Mouse (Mus musculus) forebrain, embryonic 10.5 days (tissue): ENCODE measurements at regions not wholly inside any gene's neighbourhood (a gene's known extent, or its start where the extent isn't known, plus 50 kb on each side); places are given as distances from the start of the nearest gene placed in this dataset.

ENCODE experiments used
- DNase-seq: peaks from one replicate; pipeline ENCODE4 v3.0.0-alpha.2; 2017; ENCODE audit warnings: low spot score; ENCODE audit errors: extremely low spot score
- H3K27ac ChIP-seq: fragments of 300-500 bp; sonication (generic); 2 replicates; pipeline ENCODE4 v1.5.1; 2016; ENCODE audit warnings: mild to moderate bottlenecking
- H3K27me3 ChIP-seq: fragments of 300-500 bp; sonication (generic); 2 replicates; pipeline ENCODE4 v1.6.1; 2016; ENCODE audit warnings: mild to moderate bottlenecking; ENCODE audit not compliant: poor library complexity, severe bottlenecking
- H3K36me3 ChIP-seq: fragments of 300-500 bp; sonication (generic); replicated peaks from 2 replicates; pipeline ENCODE4 v1.6.1; 2016; ENCODE audit warnings: mild to moderate bottlenecking, moderate library complexity
- H3K4me1 ChIP-seq: fragments of 300-500 bp; sonication (generic); 2 replicates; pipeline ENCODE4 v1.6.1; 2016
- H3K4me3 ChIP-seq: fragments of 300-500 bp; sonication (generic); 2 replicates; pipeline ENCODE4 v1.5.1; 2016; ENCODE audit warnings: mild to moderate bottlenecking, moderate library complexity
- H3K9me3 ChIP-seq: fragments of 300-500 bp; sonication (generic); 2 replicates; pipeline ENCODE4 v1.6.1; 2016; ENCODE audit warnings: mild to moderate bottlenecking, moderate library complexity
- WGBS: fragments of 180-500 bp; shearing (Covaris S2); methylation state at CpG from one replicate; pipeline ENCODE4 v1.1.7; 2016; 5-methylcytosine and 5-hydroxymethylcytosine counted together

DNA sequence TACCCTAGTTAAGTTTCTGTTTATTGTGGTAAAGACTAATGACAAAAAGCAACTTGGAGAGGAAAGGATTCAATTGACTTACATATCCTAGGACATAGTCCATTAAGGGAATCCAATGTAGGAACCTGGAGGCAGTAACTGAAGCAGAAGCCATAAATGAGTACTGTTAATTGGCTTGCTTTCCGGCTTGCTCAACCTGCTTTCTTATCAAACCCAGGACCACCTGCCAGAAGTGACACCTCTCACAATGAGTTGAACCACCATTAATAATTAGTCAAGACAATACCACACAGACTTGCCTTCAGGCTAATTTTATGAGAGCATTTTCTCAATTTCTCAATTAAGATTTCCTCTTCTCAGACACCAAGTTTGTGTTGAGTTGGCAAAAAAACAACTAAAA, 148.8 kb downstream of the Ccser2 start:
- H3K9me3 ChIP-seq: no peaks in the 10 kb centered on the region
- DNase-seq: no peak
- peaks cover 7% of the 10 kb centered on the region; the same call in 1 of the 2 replicates for H3K4me1 ChIP-seq
- H3K27ac ChIP-seq: no peak overlapping the region
- no peaks in the 10 kb centered on the region for H3K27me3 ChIP-seq
- WGBS: 74% methylated on average over 1 of the region's 1 CpGs
- H3K4me3 ChIP-seq: no peak overlapping the region
- H3K36me3 ChIP-seq: no peaks in the 10 kb centered on the region

DNA sequence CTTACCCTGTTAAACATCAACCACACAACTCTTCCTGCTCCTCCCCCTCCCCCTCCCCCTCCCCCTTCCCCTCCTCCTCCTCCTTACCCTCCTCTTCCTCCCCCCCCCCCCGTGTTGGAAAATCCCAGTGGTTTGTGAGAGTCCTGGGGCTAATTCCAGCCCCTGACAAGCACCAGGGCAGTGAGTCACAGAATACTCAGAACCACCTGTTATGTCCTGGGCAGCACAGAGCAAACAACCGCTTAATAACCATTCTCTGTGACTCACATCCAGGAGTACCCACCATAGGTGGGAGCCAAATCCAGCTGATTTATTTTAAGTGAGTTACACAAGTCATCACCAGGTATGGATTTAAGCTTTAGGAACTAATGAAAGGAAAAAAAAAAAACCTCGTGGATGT, 166.2 kb downstream of the Ccser2 start:
- Histone ChIP-seq H3K27ac (no peak overlapping the region), H3K4me1 (no peaks in the 10 kb centered on the region), H3K36me3 (no peaks in the 10 kb centered on the region), H3K9me3 (no peaks in the 10 kb centered on the region), H3K27me3 (no peaks in the 10 kb centered on the region), H3K4me3 (no peak overlapping the region)
- 90% methylated on average over 2 of the region's 3 CpGs for WGBS
- no peak for DNase-seq

DNA sequence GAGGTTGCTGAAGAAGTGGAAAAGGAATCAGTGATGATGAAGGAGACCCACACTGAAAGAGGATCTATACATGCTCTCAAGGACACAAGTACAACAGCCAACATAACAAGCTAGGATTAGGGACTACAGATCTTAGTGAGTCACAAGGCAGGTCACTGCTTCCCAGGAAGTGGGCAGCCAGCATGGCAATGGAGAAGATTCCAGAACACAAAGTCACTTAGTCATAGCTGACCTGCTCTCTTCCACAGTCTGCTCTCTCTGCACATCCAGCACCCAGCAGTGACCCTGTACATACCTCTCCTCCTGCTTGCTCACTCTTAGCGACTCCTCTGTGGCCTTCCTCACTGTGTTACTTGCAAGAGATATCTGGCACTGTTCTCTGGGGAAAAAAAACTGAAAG, 168.8 kb downstream of the Ccser2 start:
- H3K27ac ChIP-seq: no peak overlapping the region
- WGBS: 82% methylated on average over 1 of the region's 1 CpGs
- H3K4me1 ChIP-seq: no peaks in the 10 kb centered on the region
- no peaks in the 10 kb centered on the region for H3K9me3 ChIP-seq
- no peaks in the 10 kb centered on the region for H3K36me3 ChIP-seq
- no peak for DNase-seq
- no peak overlapping the region for H3K4me3 ChIP-seq
- no peaks in the 10 kb centered on the region for H3K27me3 ChIP-seq

DNA sequence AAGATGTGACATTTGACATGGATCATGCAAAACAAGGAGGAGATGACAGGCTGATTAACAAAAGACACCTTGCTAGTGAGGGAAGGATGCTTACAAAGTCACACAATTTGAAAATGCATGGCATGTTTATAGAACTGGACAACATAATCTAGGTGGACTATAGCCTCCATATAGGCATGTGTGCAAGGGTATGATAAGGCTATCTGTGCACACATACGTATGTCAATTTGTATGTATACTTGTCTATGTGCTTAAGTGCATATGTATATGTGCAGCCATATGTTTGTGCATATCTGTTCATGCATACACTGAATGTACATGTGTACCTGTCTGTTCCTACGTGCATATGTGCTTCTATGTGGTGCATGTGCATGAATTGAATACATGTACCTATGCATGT, 186.7 kb downstream of the Ccser2 start:
- DNase-seq: no peak
- no peak overlapping the region for H3K27ac ChIP-seq
- 78% methylated on average over 2 of the region's 2 CpGs for WGBS

DNA sequence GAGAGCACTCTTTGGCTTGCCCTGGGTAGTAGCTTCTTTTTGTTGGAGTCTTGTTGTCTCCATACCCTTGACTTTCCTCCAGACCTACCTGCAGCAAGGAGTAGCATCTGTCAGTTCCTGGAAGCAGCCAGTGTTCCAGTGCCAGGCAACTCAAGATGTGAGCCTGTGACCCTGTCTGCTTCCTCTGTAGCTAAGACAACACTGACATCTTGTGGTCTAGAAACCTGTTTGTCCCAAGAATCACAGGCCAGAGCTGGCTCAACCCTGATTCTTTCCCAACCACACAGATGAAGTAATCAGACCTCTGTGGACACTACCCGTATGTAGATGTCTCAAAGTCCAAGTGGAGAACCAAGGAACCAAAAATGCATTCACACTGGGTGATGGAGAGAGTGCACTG, 189.6 kb downstream of the Ccser2 start:
- no peaks in the 10 kb centered on the region for H3K27me3 ChIP-seq
- no peaks in the 10 kb centered on the region for H3K36me3 ChIP-seq
- H3K27ac ChIP-seq: no peak overlapping the region
- H3K4me1 ChIP-seq: no peaks in the 10 kb centered on the region
- no peak overlapping the region for H3K4me3 ChIP-seq
- WGBS: 82% methylated on average over 1 of the region's 1 CpGs
- DNase-seq: no peak
- no peaks in the 10 kb centered on the region for H3K9me3 ChIP-seq

More for the DNA sequence above, 186.7 kb downstream of the Ccser2 start:
- no peaks in the 10 kb centered on the region for H3K36me3 ChIP-seq
- no peaks in the 10 kb centered on the region for H3K27me3 ChIP-seq
- no peaks in the 10 kb centered on the region for H3K9me3 ChIP-seq
- H3K4me3 ChIP-seq: no peak overlapping the region
- H3K4me1 ChIP-seq: no peaks in the 10 kb centered on the region

DNA sequence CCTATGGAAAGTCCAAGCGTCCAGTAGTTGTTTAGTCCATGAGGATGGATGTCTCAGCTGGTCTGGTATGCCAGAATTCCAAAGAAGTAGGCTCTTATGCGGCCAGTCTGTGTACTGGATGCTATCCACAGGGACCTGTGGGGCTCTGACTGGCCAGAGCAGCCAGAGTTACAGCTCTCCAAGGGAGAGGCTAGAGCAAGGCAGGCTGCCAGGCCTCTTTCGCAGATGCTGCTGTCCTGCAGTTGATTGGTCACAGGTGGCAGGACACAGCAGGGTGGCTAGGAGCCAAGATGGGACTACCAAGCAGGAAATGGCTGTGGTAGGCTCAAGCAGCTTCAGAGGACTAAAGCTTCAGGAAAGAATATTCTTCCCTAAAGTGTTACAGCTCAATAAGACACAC, 194.2 kb downstream of the Ccser2 start:
- Histone ChIP-seq H3K4me1 (no peaks in the 10 kb centered on the region), H3K36me3 (no peaks in the 10 kb centered on the region), H3K27me3 (no peaks in the 10 kb centered on the region), H3K27ac (no peak overlapping the region), H3K4me3 (no peak overlapping the region), H3K9me3 (no peaks in the 10 kb centered on the region)
- 82% methylated on average over 3 of the region's 3 CpGs for WGBS
- DNase-seq: no peak

DNA sequence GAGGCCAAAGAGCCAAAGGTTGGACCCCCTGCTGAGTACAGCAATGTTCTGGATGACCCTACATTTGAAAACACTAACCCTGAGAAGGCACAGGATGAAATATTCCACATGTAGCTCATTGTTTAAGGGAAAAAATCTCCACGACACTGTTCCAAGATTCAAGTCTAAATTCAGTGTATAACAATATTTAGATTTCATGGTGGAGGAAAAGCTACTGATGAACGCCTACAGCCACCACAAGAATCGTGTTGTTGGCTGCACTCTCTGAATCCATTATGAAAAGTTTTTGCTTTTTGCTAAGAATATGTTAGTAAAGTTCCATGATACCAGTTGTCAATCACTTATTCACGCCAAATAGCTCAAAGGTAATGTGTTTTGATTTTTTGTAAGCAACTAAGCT, 204.2 kb downstream of the Ccser2 start:
- Histone ChIP-seq H3K4me1 (no peaks in the 10 kb centered on the region), H3K9me3 (no peaks in the 10 kb centered on the region), H3K36me3 (no peaks in the 10 kb centered on the region), H3K27ac (no peak overlapping the region), H3K27me3 (no peaks in the 10 kb centered on the region), H3K4me3 (no peak overlapping the region)
- 92% methylated on average over 4 of the region's 4 CpGs for WGBS
- DNase-seq: no peak

DNA sequence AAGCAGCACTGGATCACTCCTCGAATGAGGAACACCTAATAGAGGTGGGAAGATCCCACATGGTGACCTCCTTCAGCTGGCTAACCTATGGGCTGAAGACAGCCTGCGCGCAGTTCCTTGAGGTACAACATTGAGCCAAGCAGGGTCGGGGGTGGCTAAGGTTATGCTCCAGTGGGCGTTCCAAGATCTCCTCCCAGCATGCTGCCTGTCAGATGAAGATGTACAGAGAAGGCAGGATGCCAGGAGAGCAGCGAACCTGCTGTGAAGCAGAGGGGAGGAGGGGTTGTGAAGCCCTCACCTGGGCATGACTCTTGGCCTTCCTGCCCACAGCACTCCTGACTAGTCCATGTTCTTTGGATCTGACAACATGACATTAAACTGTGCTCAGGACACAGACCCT, 212.5 kb downstream of the Ccser2 start:
- no peak overlapping the region for H3K4me3 ChIP-seq
- DNase-seq: no peak
- no peaks in the 10 kb centered on the region for H3K9me3 ChIP-seq
- 84% methylated on average over 6 of the region's 6 CpGs for WGBS
- no peaks in the 10 kb centered on the region for H3K27me3 ChIP-seq
- no peaks in the 10 kb centered on the region for H3K4me1 ChIP-seq
- no peaks in the 10 kb centered on the region for H3K36me3 ChIP-seq
- H3K27ac ChIP-seq: no peak overlapping the region

DNA sequence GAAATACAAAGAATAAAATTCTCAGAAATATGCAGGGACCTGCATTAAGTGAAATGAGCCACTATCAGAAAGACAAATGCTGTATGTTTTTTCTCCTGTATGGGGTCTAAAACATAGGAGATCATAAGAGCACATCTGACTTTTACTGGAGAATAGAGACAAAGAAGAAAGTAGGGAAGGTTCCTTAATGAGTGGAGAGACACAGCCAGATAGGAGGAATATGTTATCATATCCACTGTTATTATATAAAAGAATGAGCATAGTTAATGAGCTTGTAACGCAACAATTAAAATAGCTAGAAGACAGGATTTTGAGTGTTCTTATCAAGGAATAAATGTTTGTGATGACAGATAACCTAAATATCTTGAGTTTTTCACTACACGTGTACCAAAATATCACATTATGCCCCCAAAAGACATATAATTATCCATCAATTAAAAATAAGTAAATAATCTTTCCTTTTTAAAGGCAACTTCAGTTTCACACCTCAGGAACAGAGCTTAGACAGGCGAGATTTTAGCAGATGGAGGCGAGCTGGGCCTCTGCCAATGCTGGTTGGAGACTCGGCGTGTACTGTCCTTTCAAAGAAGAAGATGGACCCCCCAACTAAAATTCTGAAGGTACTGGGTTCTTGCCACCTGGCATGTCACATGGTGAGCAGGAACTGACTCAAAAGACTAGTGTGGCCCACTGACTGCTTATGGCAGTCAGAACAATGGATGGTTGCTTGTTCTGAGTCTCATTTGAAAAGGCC, 220.3 kb downstream of the Ccser2 start:
- Histone ChIP-seq H3K27ac (no peak overlapping the region), H3K9me3 (no peaks in the 10 kb centered on the region), H3K27me3 (no peaks in the 10 kb centered on the region), H3K36me3 (no peaks in the 10 kb centered on the region), H3K4me1 (no peaks in the 10 kb centered on the region), H3K4me3 (no peak overlapping the region)
- no peak for DNase-seq
- WGBS: 93% methylated on average over 6 of the region's 6 CpGs

DNA sequence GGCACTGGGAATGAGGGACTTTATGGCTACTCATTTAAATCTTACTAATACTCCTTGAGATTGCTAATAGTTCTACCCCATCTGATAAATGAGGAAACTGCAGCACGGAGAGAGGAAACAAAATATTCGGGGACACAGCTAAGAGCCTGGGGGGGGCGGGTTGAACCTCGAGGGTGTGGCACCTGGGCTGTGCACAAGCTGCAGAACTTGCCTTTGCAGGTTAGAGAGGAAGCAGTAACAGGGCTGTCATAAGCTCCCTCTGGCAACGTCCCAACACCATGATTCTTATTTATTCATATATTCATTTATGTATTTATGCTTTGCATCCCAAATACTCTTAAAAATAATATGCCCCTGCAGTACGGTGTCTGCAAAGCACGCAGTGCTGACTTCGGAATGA, 237.5 kb downstream of the Ccser2 start:
- DNase-seq: no peak
- no peaks in the 10 kb centered on the region for H3K27me3 ChIP-seq
- 85% methylated on average over 8 of the region's 8 CpGs for WGBS
- H3K36me3 ChIP-seq: no peaks in the 10 kb centered on the region
- H3K4me3 ChIP-seq: no peak overlapping the region
- H3K27ac ChIP-seq: no peak overlapping the region
- H3K4me1 ChIP-seq: no peaks in the 10 kb centered on the region
- no peaks in the 10 kb centered on the region for H3K9me3 ChIP-seq

DNA sequence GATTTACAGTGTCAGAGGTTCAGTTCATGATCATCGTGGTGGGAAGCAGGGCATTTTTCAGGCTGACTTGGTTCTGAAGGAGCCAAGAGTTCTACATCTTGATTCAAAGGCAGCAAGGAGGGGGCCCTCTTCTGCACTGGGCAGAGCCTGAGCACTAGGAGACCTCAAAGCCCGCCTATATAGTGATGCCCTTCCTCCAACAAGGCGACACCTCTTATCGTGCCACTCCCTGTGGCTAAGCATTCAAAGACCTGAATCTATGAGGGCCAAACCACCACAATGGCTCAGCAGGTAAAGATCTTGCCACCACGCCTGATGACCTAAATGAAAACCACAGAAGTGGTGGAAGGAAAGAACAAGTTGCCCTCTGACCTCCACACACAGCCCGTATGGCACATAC, 242.5 kb downstream of the Ccser2 start:
- no peaks in the 10 kb centered on the region for H3K9me3 ChIP-seq
- DNase-seq: no peak
- WGBS: 84% methylated on average over 6 of the region's 6 CpGs
- no peaks in the 10 kb centered on the region for H3K36me3 ChIP-seq
- no peaks in the 10 kb centered on the region for H3K4me1 ChIP-seq
- no peak overlapping the region for H3K27ac ChIP-seq
- H3K27me3 ChIP-seq: no peaks in the 10 kb centered on the region
- H3K4me3 ChIP-seq: no peak overlapping the region

DNA sequence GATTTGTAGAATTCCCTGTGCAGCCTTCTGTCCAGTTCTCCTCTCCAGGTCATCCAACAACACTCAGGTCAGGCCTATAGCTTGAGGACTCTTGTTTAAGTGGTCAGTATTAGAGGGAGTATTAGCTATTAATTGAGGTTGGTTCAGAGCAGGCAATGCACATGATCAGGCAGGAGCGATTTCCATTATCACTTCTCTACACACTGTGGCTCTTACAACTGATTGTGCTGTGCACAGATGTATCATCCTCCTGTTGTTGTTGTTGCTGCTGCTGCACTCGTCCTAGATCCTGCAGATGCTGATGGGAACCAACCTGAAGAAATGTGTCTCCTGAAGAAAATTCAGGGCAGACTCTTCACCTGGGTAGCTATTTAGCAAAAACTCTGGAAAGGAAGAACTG, 252.9 kb downstream of the Ccser2 start:
- Histone ChIP-seq H3K4me3 (no peak overlapping the region), H3K4me1 (no peaks in the 10 kb centered on the region), H3K27ac (no peak overlapping the region), H3K36me3 (no peaks in the 10 kb centered on the region), H3K9me3 (no peaks in the 10 kb centered on the region), H3K27me3 (no peaks in the 10 kb centered on the region)
- no peak for DNase-seq
- 84% methylated on average over 2 of the region's 2 CpGs for WGBS

DNA sequence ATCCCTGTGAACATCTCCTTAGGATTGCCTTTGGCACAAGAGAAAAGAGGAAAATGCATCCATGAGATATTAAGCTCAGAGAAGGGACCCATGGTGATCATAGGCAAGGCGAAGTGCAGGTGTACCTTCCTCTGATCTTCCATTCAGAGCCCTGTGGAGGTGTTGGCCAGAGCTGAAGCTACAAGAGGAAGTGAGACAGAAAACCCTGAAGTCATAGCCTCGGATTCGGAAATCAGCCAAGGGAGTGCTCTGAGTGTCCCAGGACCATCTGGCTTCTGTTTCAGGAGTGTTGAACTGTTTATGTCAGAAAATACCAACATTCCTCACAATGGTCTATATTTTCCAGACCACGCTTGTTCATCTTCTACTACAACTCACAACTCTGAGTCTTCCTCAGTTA, 271.6 kb downstream of the Ccser2 start:
- DNase-seq: no peak
- Histone ChIP-seq H3K36me3 (no peaks in the 10 kb centered on the region), H3K27ac (no peak overlapping the region), H3K9me3 (no peaks in the 10 kb centered on the region), H3K4me1 (no peaks in the 10 kb centered on the region), H3K4me3 (no peak overlapping the region), H3K27me3 (no peaks in the 10 kb centered on the region)
- WGBS: 88% methylated on average over 4 of the region's 4 CpGs

DNA sequence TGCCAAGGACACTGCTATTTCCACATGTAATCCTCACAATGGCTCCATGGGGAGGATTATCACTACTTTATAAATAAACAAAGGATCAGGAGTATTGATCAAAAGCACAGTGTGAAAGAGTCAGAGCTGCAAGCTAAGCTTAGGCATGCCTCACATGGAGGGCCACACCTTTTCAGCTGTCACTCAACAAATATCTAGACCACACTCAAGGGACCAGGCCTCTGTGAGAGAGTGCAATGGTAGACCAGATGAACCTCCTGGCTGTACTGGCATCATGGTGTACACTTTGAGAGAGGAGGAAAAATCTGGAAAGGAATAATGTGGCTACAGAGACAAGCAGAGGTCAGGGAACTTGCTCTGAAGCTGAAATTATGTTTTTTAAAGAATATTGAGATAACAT, 276.6 kb downstream of the Ccser2 start:
- Histone ChIP-seq H3K27ac (no peak overlapping the region), H3K36me3 (no peaks in the 10 kb centered on the region), H3K9me3 (no peaks in the 10 kb centered on the region), H3K27me3 (no peaks in the 10 kb centered on the region), H3K4me3 (no peak overlapping the region), H3K4me1 (no peaks in the 10 kb centered on the region)
- no peak for DNase-seq
